Mouse (Mus musculus): ENCODE results near the gene Plcb4. TPM values are rescaled to one million over a fixed set of nuclear protein-coding genes. Genes with fewer than 3 reads are reported as not detected.
"Not testable (repeated sequence)": the region's sequence is repeated elsewhere in the genome, so short reads cannot be mapped to it uniquely, and the experiment has no call there.

Plcb4 gene
- polyA plus RNA-seq, 2 experiments from 2014 or later, result 19.5 to 19.6 TPM

DNA sequence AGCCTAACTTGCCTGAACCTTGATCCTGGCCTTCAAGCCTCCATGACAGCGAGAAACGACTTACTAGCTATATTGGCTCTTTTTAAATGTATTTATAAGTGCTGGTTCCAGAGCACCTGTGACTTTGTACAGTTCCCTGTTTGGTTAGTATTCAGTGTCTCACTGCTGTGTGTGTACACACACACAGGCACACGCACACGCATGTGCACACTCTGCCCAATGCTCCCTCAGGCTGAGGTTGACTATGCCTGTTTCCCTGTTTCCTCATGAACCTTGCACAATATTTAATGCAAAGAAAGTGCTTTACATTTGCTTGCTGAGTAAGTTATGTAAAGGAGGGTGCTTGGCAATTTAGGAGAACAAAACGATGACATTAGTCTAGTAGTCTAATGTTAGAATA is 16.5 kb downstream of the Plcb4 start:
- no peak for ATAC-seq

DNA sequence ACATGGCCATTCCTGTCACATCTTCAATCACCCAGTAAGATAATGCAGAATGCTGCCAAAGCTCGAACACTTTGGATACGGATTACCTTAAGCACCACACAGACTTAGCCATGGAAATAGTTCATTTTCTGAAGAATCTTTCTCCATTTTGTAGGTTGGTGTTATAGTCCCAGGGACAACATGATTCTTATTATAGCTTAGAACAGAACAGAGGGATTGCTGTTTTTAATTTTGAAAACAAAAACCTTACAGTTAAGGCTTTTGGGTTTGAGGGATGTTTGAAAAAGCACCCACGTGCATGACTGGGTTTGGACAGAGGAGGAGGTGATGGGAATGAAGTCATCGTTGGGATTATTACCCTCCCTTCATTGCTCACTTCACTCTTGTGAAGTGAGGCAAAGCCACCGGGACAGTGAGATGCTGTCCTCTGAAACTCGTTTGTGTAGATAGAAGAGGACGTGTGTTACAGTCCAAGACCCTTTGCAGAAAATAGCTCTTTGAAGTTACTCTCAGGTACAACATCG is 18.2 kb downstream of the Plcb4 start:
- no peak for ATAC-seq

- ATAC-seq, result no peak
Measured at GRCm38 (mm10) chr2:135677601-135678000, 18.8 kb downstream of the Plcb4 start.

- ATAC-seq, result no peak
Measured at GRCm38 (mm10) chr2:135680001-135680400, 21.2 kb downstream of the Plcb4 start.

GRCm38 (mm10) chr2:135680406-135681134 is 21.8 kb downstream of the Plcb4 start:
- ATAC-seq, result no peak

GRCm38 (mm10) chr2:135683684-135684440 is 25.1 kb downstream of the Plcb4 start:
- no peak for ATAC-seq

- ATAC-seq, result no peak
Measured at GRCm38 (mm10) chr2:135686692-135687091, 27.9 kb downstream of the Plcb4 start.

DNA sequence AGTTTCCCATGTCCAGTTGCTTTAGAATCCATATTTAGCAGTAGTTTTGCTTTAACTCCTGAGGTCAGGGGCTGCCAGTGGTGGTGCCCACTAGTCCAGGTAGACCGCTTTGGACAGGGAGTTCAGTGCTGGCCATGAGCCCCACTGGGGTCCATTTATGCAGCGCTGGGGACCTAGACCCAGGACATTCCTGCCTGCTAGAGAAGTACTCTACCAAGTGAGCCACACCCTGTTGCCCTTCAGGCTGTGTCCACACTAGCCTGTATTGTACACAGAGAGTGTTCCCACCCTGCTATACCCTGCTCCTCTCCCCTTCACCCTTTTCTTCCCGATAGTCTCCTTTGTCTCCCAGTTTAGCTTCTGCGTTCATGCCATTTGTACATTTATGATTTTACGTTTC is 28.8 kb downstream of the Plcb4 start:
- no peak for ATAC-seq

- peak; percentile 49 for ATAC-seq
Measured at GRCm38 (mm10) chr2:135692568-135693488, 34.0 kb downstream of the Plcb4 start.

DNA sequence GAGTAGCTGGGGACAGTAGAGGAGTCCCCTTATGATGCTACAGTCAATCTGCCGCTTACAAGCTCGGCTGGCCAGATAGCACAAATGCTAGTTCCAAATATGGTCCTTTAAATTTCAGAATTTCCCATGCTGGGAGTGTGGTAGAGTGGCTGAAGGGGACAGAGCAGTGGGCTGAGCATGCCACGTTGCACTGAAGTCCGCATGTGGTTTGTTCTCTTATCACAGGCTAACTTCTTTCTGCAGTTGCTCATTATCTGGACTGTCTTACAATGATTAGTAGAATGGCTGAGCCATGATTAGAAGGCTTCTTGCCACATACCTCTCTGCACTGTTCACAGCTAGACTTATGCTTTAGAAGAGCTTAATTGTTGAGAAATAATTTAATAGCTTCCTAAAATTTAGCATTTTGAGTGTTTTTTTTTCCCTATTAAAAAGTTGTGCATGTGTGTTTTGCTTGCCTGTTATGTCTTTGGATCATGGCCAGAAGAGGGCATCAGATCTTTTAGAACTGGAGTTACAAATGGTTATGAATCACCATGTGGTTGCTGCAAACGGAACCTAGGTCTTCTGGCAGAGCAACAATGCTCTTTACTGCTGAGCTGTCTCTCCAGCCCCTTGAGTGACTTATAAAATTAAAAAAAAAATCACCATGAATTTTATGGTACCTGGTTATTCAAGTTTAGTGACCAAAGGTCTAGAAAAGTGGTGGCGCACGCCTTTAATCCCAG is 42.0 kb downstream of the Plcb4 start:
- ATAC-seq, result no peak

- ATAC-seq, result no peak
Measured at GRCm38 (mm10) chr2:135704673-135705072, 45.9 kb downstream of the Plcb4 start.

DNA sequence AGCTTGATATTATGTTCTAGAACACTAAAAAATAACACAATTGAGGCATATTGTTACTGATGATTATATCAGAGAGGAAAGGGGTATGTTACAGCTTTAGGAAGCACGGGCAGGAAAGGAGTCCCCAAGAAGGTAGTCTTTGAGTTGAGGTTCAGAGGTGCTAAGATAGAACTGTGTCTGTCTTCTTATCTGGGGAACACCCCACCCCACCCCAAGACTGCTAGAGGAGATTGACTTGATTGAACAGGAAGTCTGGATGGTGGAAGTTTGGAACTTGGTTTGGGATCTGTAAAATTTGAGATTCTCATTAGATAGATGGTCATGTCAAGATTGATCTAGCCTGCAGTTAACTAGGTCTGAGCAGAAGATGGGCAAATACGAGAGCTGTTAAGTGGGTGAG is 48.5 kb downstream of the Plcb4 start:
- no peak for ATAC-seq

DNA sequence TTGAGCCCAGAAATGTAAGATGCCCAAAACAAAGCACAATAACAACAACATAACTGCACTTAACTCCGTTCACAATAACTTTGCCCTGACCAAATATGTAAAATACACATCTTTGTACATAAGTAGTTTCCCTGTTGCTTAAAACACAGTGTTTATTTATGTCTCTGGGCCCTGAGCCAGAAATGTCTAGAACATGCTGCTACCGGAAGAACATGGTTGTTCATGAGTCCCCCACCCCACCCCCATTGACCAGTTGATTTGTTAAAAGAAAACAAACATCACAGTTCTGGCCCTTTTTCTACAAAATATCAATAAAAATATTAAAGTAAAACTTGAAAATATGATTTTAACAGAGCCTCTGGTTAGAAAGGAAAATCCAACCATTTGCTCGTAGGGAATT is 49.6 kb downstream of the Plcb4 start:
- no peak for ATAC-seq

- ATAC-seq, result no peak
Measured at GRCm38 (mm10) chr2:135708796-135709195, 50.0 kb downstream of the Plcb4 start.

GRCm38 (mm10) chr2:135709736-135710135 is 50.9 kb downstream of the Plcb4 start:
- not testable (repeated sequence) for ATAC-seq

GRCm38 (mm10) chr2:135711049-135711924 is 52.5 kb downstream of the Plcb4 start:
- no peak for ATAC-seq

- ATAC-seq, result no peak
Measured at GRCm38 (mm10) chr2:135711925-135712288, 53.1 kb downstream of the Plcb4 start.

DNA sequence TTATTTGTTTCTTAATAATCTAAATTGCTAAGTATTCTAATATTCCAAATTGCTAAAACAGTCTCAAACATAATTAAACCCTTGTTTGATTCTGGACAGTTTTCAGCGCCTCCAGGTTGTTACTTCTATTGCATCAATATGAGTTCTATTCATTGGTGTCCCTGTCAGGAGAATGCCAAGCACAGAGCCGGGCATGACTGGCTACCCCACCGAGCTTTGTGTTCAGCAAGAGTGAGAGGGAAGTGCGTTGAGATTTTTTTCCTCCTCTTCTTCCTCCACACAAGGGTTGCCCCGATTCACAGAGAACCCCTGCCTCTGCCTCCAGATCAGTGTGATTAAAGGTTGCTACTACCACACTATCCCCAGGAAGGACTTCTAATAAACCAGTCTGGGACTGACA is 53.5 kb downstream of the Plcb4 start:
- no peak for ATAC-seq

GRCm38 (mm10) chr2:135712921-135713320 is 54.1 kb downstream of the Plcb4 start:
- no peak for ATAC-seq

DNA sequence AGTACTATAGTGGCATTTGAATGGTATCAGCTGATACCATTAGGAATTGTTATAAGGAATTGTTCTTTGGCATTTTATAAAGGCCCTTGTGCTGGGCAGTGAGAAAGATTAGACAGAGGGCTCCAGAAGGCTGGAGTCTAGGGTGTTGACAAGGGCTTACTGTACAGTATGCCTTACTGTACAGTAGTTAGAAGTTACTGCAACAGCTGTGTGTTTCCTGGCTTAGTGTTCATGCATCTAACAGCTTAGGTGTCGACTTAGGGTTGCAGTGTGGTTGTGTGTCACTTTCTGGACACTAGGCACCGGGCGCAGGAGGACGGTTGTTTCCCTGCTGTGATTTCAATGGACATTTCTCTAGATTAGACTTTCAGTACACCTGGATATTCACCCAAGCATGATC is 57.4 kb downstream of the Plcb4 start:
- no peak for ATAC-seq

Data from activated CD4-positive, CD25-positive, alpha-beta regulatory T cell, adult 4 months (primary cell).